Mouse (Mus musculus) embryonic fibroblast, embryonic 13.5 days (primary cell): ENCODE data around the gene Atf7.

Experiments
- CTCF ChIP-seq: IDR thresholded peaks from 2 replicates; pipeline ENCODE4 v1.5.1; 2011; ENCODE audit warnings: mild to moderate bottlenecking, control low read depth, low read length, moderate library complexity, borderline replicate concordance; ENCODE audit not compliant: insufficient read depth
- POLR2A ChIP-seq: IDR thresholded peaks from 2 replicates; pipeline ENCODE4 v1.6.1; 2011; ENCODE audit warnings: low read depth, mild to moderate bottlenecking, control low read depth, low read length, moderate library complexity

DNA sequence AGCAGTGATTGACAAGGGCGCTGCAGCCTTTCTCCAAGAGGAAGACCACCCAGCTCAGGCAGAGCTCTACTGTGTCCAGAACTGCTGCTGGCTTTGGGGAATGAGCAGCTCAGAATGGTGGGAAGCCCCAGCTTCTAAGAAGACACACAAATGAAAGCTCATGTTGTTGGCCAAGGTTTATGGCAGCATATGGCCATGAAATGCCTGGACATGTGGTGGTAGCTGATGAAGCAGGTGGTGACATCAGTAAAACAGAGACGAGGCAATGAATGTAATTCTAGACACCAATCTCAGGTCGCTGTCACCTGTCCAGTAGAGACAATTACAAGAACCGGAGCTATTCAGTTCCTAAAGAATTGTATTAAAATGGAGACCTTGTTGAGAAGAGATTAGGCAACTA lies 80.5 kb downstream of the Atf7 start:
- TF ChIP-seq CTCF (no peak), POLR2A (no peak)
